Mouse (Mus musculus) cerebellum, adult 2 months (tissue): Measurements from ENCODE around the gene Zfp617. TPM values are rescaled to one million over a fixed set of nuclear protein-coding genes. Genes with fewer than 3 reads are reported as not detected.
"Not testable (repeated sequence)": the region's sequence is repeated elsewhere in the genome, so short reads cannot be mapped to it uniquely, and the experiment has no call there.

ENCODE experiments used
- DNase-seq, 2 experiments: peaks; one replicate each; pipeline ENCODE4 v3.0.0; 2021
- H3K27ac ChIP-seq: fragments of 200-500 bp; 2 replicates; pipeline ENCODE4 v1.5.1; 2012; ENCODE audit warnings: low read length, control low read depth, inconsistent platforms; ENCODE audit not compliant: insufficient read depth
- H3K27me3 ChIP-seq: fragments of 200-500 bp; 2 replicates; pipeline ENCODE4 v1.6.1; 2012; ENCODE audit warnings: inconsistent platforms, mild to moderate bottlenecking, low read length, moderate library complexity; ENCODE audit not compliant: control insufficient read depth, insufficient read depth
- H3K4me1 ChIP-seq: fragments of 200-500 bp; 2 replicates; pipeline ENCODE4 v1.6.1; 2011; ENCODE audit warnings: low read length; ENCODE audit not compliant: control insufficient read depth, insufficient read depth
- H3K4me3 ChIP-seq: fragments of 200-500 bp; replicated peaks from 2 replicates; pipeline ENCODE3; 2011; ENCODE audit warnings: mild to moderate bottlenecking, low read depth, low read length, control low read depth; ENCODE audit not compliant: insufficient read depth
- CTCF ChIP-seq: fragments of 200-500 bp; IDR thresholded peaks from 2 replicates; pipeline ENCODE4 v1.5.1; 2011; ENCODE audit warnings: low read depth, mild to moderate bottlenecking, control low read depth, low read length, moderate library complexity, borderline replicate concordance; ENCODE audit not compliant: insufficient read depth
- POLR2A ChIP-seq: fragments of 200-500 bp; IDR thresholded peaks from 2 replicates; pipeline ENCODE4 v1.6.1; 2011; ENCODE audit warnings: low read length, control low read depth, borderline replicate concordance; ENCODE audit not compliant: insufficient read depth
- WGBS: fragments of 180-500 bp; shearing (Covaris S2); methylation state at CpG from one replicate; pipeline ENCODE4 v1.1.7; 2018; 5-methylcytosine and 5-hydroxymethylcytosine counted together
- polyA plus RNA-seq: library from polyadenylated mRNA; depleted of rRNA; stranded (reverse); fragments of >200 nt; gene quantifications from 2 replicates; pipeline ENCODE4 v1.2.3, GENCODE M21; 2012

Zfp617 gene
- polyA plus RNA-seq, 1 experiment = 20.8 TPM

DNA sequence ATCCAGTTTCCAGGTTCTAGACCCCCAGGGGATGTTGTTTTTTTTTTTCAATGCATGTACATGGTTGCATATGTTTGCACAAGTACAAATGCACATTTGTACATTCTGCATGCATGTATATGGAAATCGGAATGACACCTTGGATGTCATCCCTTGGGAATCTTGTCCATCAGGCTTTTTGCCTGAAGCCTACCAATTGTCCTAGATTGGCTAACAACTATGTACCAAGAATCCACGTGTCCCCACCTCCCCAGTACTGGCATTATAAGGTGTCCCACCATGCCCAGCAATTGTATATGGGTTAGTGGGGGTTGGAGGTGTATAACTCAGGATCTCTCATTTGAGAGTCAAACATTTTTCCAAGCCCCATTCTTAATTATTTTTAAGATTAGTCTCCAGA is 3.9 kb downstream of the Zfp617 start:
- TF ChIP-seq POLR2A (no peak), CTCF (no peak)
- Histone ChIP-seq H3K27ac (no peak overlapping the region), H3K4me3 (no peak overlapping the region), H3K27me3 (no peaks in the 10 kb centered on the region), H3K4me1 (no peaks in the 10 kb centered on the region)
- 81% methylated on average over 2 of the region's 2 CpGs for WGBS
- DNase-seq = no peak

DNA sequence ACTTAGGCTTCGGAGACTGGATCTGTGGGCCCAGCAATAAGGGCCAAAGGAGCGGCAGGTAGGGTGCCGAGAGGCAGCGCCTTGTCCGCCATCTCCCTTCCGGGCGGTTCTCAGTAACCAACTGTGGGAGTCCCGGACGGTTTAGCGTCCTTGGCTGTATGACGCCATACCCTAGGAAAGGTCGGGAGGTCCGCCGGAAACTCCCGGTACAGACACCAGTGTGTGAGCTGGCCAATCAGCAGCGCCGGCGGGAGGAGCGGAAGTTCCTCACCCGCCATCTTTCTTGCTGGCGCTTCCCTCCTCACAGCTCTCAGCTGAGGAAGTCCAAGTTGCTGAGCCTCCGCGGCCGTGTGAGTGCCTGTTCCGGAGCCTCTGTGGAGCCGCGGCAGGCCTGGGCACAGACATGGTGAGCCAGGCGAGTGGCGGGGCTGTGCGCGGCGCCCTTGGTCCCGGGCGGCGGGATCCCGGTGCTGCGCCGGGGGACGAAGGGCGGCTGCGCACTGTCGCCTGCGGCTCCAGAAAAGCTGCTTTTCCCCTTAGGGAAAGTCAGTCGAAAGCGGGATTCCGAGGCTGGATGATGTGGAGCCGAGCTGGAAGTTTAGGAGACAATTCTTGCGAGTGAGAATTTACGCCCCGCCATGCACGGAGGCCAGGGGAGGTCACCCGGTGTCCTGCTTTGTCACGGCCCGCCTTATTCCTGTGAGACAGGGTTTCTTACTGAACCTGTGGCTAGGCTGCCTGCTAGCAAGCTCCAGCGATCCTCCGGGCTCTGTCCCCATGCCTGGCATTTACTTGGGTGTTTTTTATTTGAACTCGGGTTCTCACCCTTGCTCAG is 14.3 kb downstream of the Zfp617 start:
- under 1% methylated on average over 57 of the region's 57 CpGs for WGBS
- H3K4me1 ChIP-seq = peaks cover 3% of the 10 kb centered on the region; the same call in 1 of the 2 replicates
- no peaks in the 10 kb centered on the region for H3K27me3 ChIP-seq
- peak overlapping the region; percentile 92 for H3K27ac ChIP-seq
- peak overlapping the region; percentile 65 for H3K4me3 ChIP-seq
- peak; percentile 80 for TF ChIP-seq POLR2A
- no peak for TF ChIP-seq CTCF
- peak; percentile 95 to 98 for DNase-seq

DNA sequence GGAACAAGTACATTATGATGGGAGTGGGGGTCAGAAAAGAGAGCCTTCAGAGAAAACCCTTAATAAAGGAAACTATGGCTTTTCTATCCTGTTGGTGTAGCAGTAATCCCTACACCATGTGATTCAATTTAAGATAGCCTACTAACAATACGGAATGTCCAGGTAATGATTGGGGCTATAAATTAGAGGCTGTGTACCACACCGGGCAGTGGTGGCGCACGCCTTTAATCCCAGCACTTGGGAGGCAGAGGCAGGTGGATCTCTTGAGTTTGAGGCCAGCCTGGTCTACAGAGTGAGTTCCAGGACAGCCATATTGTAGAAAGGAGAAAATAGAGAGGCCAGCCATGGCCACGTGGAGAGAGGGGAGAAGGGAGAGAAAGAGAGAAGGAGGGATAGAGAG is 17.4 kb downstream of the Zfp617 start:
- Histone ChIP-seq H3K27ac (no peak overlapping the region), H3K27me3 (no peaks in the 10 kb centered on the region), H3K4me1 (peaks cover 3% of the 10 kb centered on the region; the same call in 1 of the 2 replicates), H3K4me3 (no peak overlapping the region)
- over 99% methylated on average over 5 of the region's 5 CpGs for WGBS
- no peak for DNase-seq
- TF ChIP-seq CTCF (no peak), POLR2A (no peak)

DNA sequence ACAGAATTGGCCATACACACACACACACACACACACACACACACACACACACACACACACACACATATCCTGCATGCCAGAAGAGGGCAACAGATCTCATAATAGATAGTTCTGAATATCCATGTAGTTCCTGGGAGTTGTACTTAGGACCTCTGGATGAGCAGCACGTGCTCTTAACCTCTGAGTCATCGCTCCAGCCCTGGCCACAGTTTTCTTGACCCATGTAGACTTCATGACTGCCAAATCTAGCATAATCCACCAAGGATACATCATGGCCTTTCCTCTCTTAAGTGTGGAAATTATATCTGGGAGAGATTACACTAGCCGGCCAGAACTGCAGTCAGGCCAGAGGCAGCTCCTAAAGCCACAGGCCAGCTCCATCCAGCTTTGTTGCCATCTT is 18.1 kb downstream of the Zfp617 start:
- WGBS = 91% methylated on average over 3 of the region's 3 CpGs
- no peak for TF ChIP-seq POLR2A
- TF ChIP-seq CTCF = no peak
- Histone ChIP-seq H3K4me3 (no peak overlapping the region), H3K27me3 (no peaks in the 10 kb centered on the region), H3K4me1 (peaks cover 3% of the 10 kb centered on the region; the same call in 1 of the 2 replicates), H3K27ac (no peak overlapping the region)
- DNase-seq = no peak

DNA sequence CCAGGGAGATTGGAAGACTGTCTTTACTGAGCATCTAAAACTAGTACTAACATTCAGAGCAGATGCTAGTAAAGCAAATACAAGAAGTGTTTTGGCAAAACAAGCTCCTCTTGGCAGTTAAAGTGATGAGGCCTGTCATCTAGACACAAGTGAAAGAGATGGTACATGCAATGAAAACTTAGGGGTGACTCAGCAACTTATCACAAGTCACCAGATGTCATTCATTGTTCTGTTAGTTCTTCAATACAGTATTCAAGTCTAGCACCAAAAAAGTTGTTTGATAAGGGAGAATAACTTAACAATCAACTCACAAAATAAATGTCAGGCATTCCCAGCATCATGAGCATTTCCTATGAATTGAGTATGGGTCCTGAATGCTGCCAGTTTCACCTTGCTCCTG is 19.3 kb downstream of the Zfp617 start:
- H3K4me1 ChIP-seq = peaks cover 3% of the 10 kb centered on the region; the same call in 1 of the 2 replicates
- H3K4me3 ChIP-seq = no peak overlapping the region
- no peak for TF ChIP-seq CTCF
- no peak for TF ChIP-seq POLR2A
- no peak for DNase-seq
- no peak overlapping the region for H3K27ac ChIP-seq
- H3K27me3 ChIP-seq = no peaks in the 10 kb centered on the region

DNA sequence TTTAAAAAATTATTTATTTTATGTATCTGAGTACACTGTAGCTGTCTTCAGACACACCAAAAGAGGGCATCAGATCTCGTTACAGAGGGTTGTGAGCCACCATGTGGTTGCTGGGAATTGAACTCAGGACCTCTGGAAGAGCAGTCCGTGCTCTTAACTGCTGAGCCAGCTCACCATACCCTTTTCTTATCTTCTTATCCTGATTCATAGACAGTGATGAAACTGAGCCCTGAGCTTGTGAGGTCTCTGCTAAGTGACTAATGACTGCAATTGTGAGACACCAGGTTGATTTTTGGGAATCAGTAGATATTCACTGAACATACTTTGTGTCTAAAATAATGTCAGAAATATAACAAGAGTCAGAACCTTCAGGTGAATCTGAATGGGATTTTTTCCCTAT is 29.6 kb downstream of the Zfp617 start:
- H3K4me1 ChIP-seq = not testable (repeated sequence)
- 84% methylated on average over 2 of the region's 2 CpGs for WGBS

DNA sequence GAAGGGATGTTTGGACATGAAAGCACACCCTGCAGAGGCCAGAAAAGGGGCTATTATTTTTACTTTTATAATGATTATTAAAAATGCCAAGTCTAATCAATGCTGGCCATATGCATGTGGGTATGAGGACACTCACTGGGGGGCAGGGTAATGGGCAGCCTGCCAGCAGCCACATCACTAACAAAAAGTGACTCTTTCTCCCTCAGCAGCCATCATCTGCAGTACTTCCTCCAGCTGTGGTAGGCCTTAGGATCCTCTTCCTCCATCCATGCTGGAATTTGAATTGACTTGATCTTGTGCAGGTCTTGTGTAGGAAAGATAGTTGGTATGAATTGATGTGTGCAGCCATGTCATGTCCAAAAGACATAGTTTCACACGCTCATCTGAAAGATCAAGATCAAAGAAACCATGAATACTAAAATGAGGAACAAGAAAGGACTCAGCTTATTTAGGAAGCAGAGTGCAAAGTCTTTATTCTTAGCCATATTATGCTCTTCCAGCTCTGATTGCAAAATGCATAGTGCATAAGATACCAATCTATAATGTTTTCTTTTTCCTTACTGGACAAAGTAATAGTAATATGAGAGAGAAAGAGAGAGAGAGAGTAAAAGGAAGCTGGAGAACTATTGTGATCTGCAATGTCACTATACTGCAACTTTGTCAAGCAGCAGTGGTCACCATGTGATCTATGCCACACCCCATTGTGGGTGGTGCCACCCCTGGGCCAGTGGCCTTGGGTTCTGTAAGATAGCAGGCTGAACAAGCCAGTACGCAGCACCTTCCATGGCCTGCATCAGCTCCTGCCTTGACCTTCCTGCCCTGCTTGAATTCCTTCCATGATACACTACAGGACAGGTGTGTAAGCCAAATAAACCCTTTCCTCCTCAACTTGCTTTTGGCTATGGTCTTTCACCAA is 32.1 kb downstream of the Zfp617 start:
- H3K4me1 ChIP-seq = no peaks in the 10 kb centered on the region
- no peak for DNase-seq
- TF ChIP-seq POLR2A (no peak), CTCF (no peak)
- no peak overlapping the region for H3K4me3 ChIP-seq
- H3K27ac ChIP-seq = no peak overlapping the region
- no peaks in the 10 kb centered on the region for H3K27me3 ChIP-seq
- WGBS = 80% methylated on average over 2 of the region's 2 CpGs

More for the DNA sequence above, 29.6 kb downstream of the Zfp617 start:
- not testable (repeated sequence) for H3K27me3 ChIP-seq, H3K4me3 ChIP-seq, H3K27ac ChIP-seq, DNase-seq

DNA sequence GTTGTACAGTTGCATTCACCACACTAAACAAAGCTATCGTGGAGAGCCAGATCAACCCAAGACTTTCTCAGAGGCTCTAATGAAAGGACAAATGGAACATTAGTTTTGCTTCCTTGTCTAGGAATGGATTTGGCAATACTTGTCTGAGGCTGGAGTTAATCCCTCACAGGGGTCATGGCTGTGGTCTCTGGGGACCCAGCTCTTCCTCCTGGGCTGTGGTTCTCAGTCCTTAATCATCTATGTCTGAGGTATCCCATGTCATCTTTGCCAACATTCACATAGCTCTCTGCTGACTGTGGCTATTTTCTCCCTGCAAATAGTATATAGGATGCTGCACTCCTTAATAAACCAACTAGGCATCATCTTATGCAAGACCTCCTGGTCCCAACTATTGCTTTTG is 33.3 kb downstream of the Zfp617 start:
- WGBS = 84% methylated on average over 1 of the region's 1 CpGs
- H3K27me3 ChIP-seq = no peaks in the 10 kb centered on the region
- H3K27ac ChIP-seq = no peak overlapping the region
- TF ChIP-seq CTCF = no peak
- no peak for TF ChIP-seq POLR2A
- no peak for DNase-seq
- no peak overlapping the region for H3K4me3 ChIP-seq
- H3K4me1 ChIP-seq = no peaks in the 10 kb centered on the region
